Mouse (Mus musculus) kidney, postnatal 10 days (tissue): Measurements from ENCODE around the gene Gfer.
A peak's percentile ranks its signal among the peaks of the same experiment; 100 is the strongest.

Experiments
- DNase-seq: peaks from one replicate; pipeline ENCODE4 v3.0.0; 2021; ENCODE audit warnings: mixed read lengths

Gfer gene

GRCm38 (mm10) chr17:24647493-24647892 lies 48.5 kb downstream of the Gfer start:
- DNase-seq: peak; percentile 35

- no peak for DNase-seq
These were observed 49.6 kb downstream of the Gfer start for GRCm38 (mm10) chr17:24646381-24646780.

GRCm38 (mm10) chr17:24645916-24646315 lies 50.0 kb downstream of the Gfer start:
- peak; percentile 51 for DNase-seq

- DNase-seq: peak; percentile 78
These were observed 50.9 kb downstream of the Gfer start for GRCm38 (mm10) chr17:24644875-24645721.

- DNase-seq: peak; percentile 75
These were observed 51.8 kb downstream of the Gfer start for GRCm38 (mm10) chr17:24644030-24644715.
